Mouse (Mus musculus): ENCODE results near the gene Rbpj. TPM values are rescaled to one million over a fixed set of nuclear protein-coding genes. Genes with fewer than 3 reads are reported as not detected.
"Not testable (repeated sequence)": the region's sequence is repeated elsewhere in the genome, so short reads cannot be mapped to it uniquely, and the experiment has no call there.

The Rbpj gene
- polyA plus RNA-seq, 1 experiment from 2014 or later, result 57.8 TPM

DNA sequence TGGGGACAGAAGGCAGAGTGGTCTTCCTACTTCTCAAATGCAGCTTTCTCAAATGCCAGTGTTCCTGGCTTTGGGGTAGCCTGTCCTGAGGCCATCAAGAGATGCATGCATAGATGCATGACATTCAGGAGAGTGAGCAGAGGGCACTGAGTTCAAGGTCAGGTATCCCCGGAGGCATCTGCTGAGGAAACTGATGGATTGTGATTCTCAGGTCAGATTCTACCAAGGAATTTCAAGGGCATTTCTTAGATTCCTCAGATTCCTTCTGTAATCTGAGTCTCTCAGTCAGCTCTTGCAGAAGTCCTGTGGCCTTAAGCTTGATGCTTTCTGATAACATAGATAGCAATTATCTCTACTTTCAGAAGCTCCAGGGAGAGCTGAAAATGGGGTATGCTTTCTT is 76.1 kb downstream of the Rbpj start:
- no peaks in the 10 kb centered on the region for H3K9me3 ChIP-seq
- no peak overlapping the region for H3K4me3 ChIP-seq
- H3K9ac ChIP-seq, result no peak overlapping the region
- H3K4me1 ChIP-seq, result no peaks in the 10 kb centered on the region
- ATAC-seq (ENCODE audit: insufficient number of reproducible peaks, insufficient read depth, low FRiP score, low TSS enrichment), result no peak
- H3K27me3 ChIP-seq, result no peaks in the 10 kb centered on the region
- H3K36me3 ChIP-seq, result no peaks in the 10 kb centered on the region
- H3K4me2 ChIP-seq (replicated peaks), result no peak overlapping the region
- no peak overlapping the region for H3K27ac ChIP-seq
- 21% methylated on average over 1 of the region's 1 CpGs for WGBS

DNA sequence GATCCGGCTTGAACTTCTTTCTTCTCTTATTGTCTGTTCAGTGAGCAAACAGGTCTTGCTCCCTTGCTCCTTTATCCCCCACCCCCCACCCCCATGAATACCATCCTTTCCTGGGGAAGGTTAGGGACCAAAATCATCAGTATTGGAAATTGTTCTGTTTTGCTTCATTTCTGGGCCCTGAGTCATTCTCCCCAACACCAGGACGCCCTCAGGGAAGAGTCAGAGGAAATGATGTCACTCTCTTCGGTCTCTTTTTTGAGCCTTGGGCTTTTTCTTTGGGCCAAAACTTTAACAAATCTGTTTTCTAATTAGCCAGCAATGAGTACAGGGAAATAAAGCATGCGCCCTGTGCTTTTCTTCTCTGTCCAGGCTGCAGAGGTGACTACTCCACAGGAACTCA is 77.4 kb downstream of the Rbpj start:
- no peak overlapping the region for H3K4me2 ChIP-seq (replicated peaks)
- no peaks in the 10 kb centered on the region for H3K36me3 ChIP-seq
- no peak overlapping the region for H3K27ac ChIP-seq
- no peaks in the 10 kb centered on the region for H3K9me3 ChIP-seq
- ATAC-seq (ENCODE audit: insufficient number of reproducible peaks, insufficient read depth, low FRiP score, low TSS enrichment), result no peak
- no peaks in the 10 kb centered on the region for H3K4me1 ChIP-seq
- H3K27me3 ChIP-seq, result no peaks in the 10 kb centered on the region
- H3K4me3 ChIP-seq, result no peak overlapping the region
- H3K9ac ChIP-seq, result no peak overlapping the region
- WGBS, result 70% methylated on average over 4 of the region's 4 CpGs

DNA sequence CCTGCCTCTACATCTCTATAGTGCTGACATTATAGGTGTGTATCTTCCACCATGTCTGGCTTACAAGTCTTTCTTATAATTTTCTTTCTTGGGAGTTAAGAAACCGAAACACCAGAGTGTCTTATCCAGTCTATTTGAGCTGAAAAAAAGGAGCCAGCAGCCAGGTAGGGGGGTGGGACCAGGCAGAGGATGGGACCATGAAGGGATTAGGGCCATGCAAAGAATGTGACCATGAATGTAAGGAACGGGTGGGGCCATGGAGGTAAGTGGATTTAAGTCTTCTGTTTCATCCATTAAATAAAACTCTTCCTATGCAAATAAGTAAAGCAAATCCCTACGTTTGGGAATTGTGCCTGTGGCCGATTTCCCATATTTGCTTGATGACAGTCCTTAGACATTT is 78.0 kb downstream of the Rbpj start:
- ATAC-seq (ENCODE audit: insufficient number of reproducible peaks, insufficient read depth, low FRiP score, low TSS enrichment), result no peak
- H3K27ac ChIP-seq, result no peak overlapping the region
- no peaks in the 10 kb centered on the region for H3K36me3 ChIP-seq
- no peak overlapping the region for H3K4me3 ChIP-seq
- H3K27me3 ChIP-seq, result no peaks in the 10 kb centered on the region
- H3K9ac ChIP-seq, result no peak overlapping the region
- WGBS, result 79% methylated on average over 4 of the region's 4 CpGs
- no peaks in the 10 kb centered on the region for H3K4me1 ChIP-seq
- no peak overlapping the region for H3K4me2 ChIP-seq (replicated peaks)
- H3K9me3 ChIP-seq, result no peaks in the 10 kb centered on the region

DNA sequence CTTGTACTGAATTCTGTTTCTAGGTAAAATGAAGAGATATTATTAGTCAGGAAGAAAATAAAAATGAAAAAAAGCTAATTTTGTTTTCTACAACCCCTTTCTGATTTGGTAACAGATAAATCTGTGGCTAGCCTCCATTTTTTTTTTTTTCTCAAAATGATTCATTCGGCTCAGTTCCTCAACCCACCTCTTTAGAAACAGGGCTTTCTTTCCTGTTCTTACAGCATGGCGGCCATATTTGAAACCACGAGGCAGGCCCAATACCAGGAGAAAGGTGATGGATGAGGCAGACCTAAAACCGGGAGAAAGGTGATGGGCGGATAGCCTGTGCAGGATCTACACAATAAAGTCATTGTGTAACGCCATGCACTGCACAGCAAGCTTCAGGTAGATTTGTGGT is 80.5 kb downstream of the Rbpj start:
- ATAC-seq (ENCODE audit: insufficient number of reproducible peaks, insufficient read depth, low FRiP score, low TSS enrichment), result no peak
- WGBS, result 87% methylated on average over 6 of the region's 6 CpGs
- H3K9me3 ChIP-seq, result no peaks in the 10 kb centered on the region
- H3K27ac ChIP-seq, result no peak overlapping the region
- H3K9ac ChIP-seq, result no peak overlapping the region
- H3K4me2 ChIP-seq (replicated peaks), result no peak overlapping the region
- no peaks in the 10 kb centered on the region for H3K4me1 ChIP-seq
- H3K36me3 ChIP-seq, result no peaks in the 10 kb centered on the region
- H3K27me3 ChIP-seq, result no peaks in the 10 kb centered on the region
- no peak overlapping the region for H3K4me3 ChIP-seq

DNA sequence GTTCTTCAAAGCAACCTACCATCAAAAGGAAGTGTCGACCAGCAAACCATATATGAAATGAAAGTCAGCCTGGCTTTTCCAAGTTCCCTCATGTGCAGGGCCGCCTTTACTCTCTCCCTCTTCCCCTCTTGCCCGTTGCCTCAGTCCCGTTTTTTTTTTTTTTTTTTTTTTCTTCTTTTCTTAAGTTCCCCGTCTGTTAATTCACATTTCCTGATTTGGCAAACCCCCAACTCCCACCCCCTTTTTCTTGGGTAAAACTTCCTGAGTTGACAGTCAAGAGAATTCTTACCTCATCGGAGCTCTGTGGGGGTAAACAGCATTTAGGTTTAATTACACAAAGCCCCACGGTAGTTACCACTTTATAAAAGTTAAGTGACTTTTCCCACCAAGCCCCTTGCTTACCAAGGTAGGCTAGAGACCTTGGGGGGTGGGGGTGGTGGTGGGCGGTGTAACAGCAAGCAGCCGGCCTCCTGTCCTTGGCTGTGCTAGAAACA is 81.1 kb downstream of the Rbpj start:
- H3K9me3 ChIP-seq, result no peaks in the 10 kb centered on the region
- H3K27ac ChIP-seq, result peak overlapping the region; percentile 36; the same call in 1 of the 2 replicates
- H3K36me3 ChIP-seq, result no peaks in the 10 kb centered on the region
- H3K9ac ChIP-seq, result no peak overlapping the region
- no peak for ATAC-seq (ENCODE audit: insufficient number of reproducible peaks, insufficient read depth, low FRiP score, low TSS enrichment)
- H3K4me1 ChIP-seq, result no peaks in the 10 kb centered on the region
- no peaks in the 10 kb centered on the region for H3K27me3 ChIP-seq
- no peak overlapping the region for H3K4me3 ChIP-seq
- no peak overlapping the region for H3K4me2 ChIP-seq (replicated peaks)
- WGBS, result 42% methylated on average over 9 of the region's 9 CpGs

GRCm38 (mm10) chr5:53550329-53550728 is 84.4 kb downstream of the Rbpj start:
- not testable (repeated sequence) for H3K27me3 ChIP-seq; H3K36me3 ChIP-seq; H3K9me3 ChIP-seq; ATAC-seq (ENCODE audit: insufficient number of reproducible peaks, insufficient read depth, low FRiP score, low TSS enrichment); H3K4me1 ChIP-seq; H3K9ac ChIP-seq; H3K4me2 ChIP-seq (replicated peaks); H3K4me3 ChIP-seq; H3K27ac ChIP-seq
- WGBS, result 98% methylated on average over 1 of the region's 1 CpGs

- no peak for ATAC-seq (ENCODE audit: insufficient number of reproducible peaks, insufficient read depth, low FRiP score, low TSS enrichment)
- WGBS, result 76% methylated on average over 6 of the region's 6 CpGs
- Histone ChIP-seq H3K36me3 (no peaks in the 10 kb centered on the region), H3K9ac (no peak overlapping the region), H3K4me3 (no peak overlapping the region), H3K9me3 (no peaks in the 10 kb centered on the region), H3K27ac (no peak overlapping the region), H3K4me2 (replicated peaks) (no peak overlapping the region), H3K4me1 (no peaks in the 10 kb centered on the region), H3K27me3 (no peaks in the 10 kb centered on the region)
These were observed 85.4 kb downstream of the Rbpj start for GRCm38 (mm10) chr5:53551394-53551793.

DNA sequence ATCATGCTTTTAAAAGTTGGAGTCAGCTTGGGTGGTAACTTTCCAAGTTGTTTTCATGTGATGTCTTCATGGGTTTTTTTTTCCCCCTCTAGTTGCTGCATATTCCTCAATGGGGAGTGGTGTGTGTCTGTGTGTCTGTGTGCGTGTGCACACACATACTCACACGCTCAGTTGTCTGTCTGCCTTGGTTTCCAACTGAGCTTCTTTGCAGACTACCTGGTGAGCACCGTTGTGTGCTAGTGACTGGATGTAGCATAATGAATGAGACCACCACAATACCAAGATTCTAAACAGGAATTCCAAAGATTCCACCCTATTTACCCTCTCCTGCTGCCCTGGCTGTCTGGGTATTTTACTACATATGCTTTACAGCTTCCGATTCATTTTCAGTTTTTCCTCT is 86.0 kb downstream of the Rbpj start:
- Histone ChIP-seq H3K36me3 (no peaks in the 10 kb centered on the region), H3K27me3 (no peaks in the 10 kb centered on the region), H3K9me3 (no peaks in the 10 kb centered on the region), H3K27ac (no peak overlapping the region), H3K9ac (no peak overlapping the region), H3K4me3 (no peak overlapping the region), H3K4me1 (no peaks in the 10 kb centered on the region), H3K4me2 (replicated peaks) (no peak overlapping the region)
- WGBS, result 74% methylated on average over 4 of the region's 4 CpGs
- ATAC-seq (ENCODE audit: insufficient number of reproducible peaks, insufficient read depth, low FRiP score, low TSS enrichment), result no peak

DNA sequence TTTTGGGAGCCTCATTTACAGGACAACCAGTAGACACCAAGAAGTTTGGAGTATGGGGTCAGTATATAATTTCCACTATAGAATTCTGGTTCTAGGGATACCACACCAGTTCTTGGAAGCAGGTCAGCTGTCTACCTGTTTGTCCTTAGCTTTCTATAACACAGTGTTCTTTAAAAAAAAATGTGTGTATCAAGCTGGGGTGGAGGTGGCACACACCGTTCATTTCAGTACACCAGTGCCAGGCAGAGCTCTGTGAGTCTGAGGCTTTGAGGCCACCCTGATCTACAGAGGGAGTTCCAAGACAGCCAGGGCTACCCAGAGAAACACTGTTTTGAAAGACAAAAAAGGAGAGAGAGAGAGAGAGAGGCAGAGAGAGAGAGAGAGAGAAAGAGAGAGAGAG is 87.3 kb downstream of the Rbpj start:
- WGBS, result 81% methylated on average over 1 of the region's 1 CpGs
- H3K4me2 ChIP-seq (replicated peaks), result no peak overlapping the region
- no peaks in the 10 kb centered on the region for H3K27me3 ChIP-seq
- ATAC-seq (ENCODE audit: insufficient number of reproducible peaks, insufficient read depth, low FRiP score, low TSS enrichment), result no peak
- no peaks in the 10 kb centered on the region for H3K9me3 ChIP-seq
- no peaks in the 10 kb centered on the region for H3K4me1 ChIP-seq
- H3K9ac ChIP-seq, result no peak overlapping the region
- H3K36me3 ChIP-seq, result no peaks in the 10 kb centered on the region
- no peak overlapping the region for H3K4me3 ChIP-seq
- H3K27ac ChIP-seq, result no peak overlapping the region

DNA sequence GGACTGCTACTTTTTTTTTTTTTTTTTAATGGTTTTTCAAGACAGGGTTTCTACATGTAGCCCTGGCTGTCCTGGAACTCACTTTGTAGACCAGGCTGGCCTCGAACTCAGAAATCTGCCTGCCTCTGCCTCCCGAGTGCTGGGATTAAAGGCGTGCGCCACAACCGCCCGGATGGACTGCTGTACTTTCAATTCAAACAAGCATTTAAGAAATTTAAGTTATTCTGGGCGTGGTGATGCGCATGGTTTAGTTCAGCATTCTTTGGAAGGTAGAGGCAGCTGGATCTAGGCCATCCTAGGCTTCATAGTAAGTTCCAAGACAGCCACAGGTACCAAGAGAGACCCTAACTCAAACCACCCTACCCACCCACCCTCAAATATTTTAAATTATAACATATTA is 88.2 kb downstream of the Rbpj start:
- Histone ChIP-seq H3K4me2 (replicated peaks) (no peak overlapping the region), H3K9me3 (no peaks in the 10 kb centered on the region), H3K27me3 (no peaks in the 10 kb centered on the region), H3K27ac (no peak overlapping the region), H3K36me3 (no peaks in the 10 kb centered on the region), H3K4me1 (no peaks in the 10 kb centered on the region), H3K9ac (no peak overlapping the region), H3K4me3 (no peak overlapping the region)
- ATAC-seq (ENCODE audit: insufficient number of reproducible peaks, insufficient read depth, low FRiP score, low TSS enrichment), result no peak
- 93% methylated on average over 8 of the region's 8 CpGs for WGBS

DNA sequence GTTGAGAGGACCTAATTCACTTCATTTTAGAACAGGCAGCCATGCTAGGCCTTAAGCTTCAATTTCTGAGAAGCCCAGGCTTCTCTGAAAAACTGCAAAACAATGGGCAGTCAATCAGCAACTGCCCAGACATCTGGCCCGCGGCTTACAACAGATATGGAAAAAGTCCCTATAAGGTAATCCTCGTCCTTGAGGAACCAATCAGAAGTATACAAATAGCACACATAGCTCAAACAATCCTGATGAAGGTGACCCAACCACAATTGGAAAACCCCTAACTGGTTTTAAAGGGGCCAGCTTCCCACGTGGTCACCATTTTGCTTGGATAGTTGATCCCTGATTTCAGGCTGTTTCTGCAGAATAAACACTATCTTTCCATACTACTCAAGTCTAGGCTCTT is 89.0 kb downstream of the Rbpj start:
- Histone ChIP-seq H3K27me3 (no peaks in the 10 kb centered on the region), H3K4me1 (no peaks in the 10 kb centered on the region), H3K9ac (no peak overlapping the region), H3K36me3 (no peaks in the 10 kb centered on the region), H3K9me3 (no peaks in the 10 kb centered on the region), H3K27ac (no peak overlapping the region), H3K4me3 (no peak overlapping the region), H3K4me2 (replicated peaks) (no peak overlapping the region)
- 82% methylated on average over 4 of the region's 4 CpGs for WGBS
- no peak for ATAC-seq (ENCODE audit: insufficient number of reproducible peaks, insufficient read depth, low FRiP score, low TSS enrichment)

- Histone ChIP-seq H3K27ac (no peak overlapping the region), H3K4me2 (replicated peaks) (no peak overlapping the region), H3K4me1 (no peaks in the 10 kb centered on the region), H3K4me3 (no peak overlapping the region), H3K9me3 (no peaks in the 10 kb centered on the region), H3K27me3 (no peaks in the 10 kb centered on the region), H3K36me3 (no peaks in the 10 kb centered on the region), H3K9ac (no peak overlapping the region)
- ATAC-seq (ENCODE audit: insufficient number of reproducible peaks, insufficient read depth, low FRiP score, low TSS enrichment), result no peak
- WGBS, result 91% methylated on average over 8 of the region's 8 CpGs
These were observed 89.5 kb downstream of the Rbpj start for GRCm38 (mm10) chr5:53555474-53555873.

DNA sequence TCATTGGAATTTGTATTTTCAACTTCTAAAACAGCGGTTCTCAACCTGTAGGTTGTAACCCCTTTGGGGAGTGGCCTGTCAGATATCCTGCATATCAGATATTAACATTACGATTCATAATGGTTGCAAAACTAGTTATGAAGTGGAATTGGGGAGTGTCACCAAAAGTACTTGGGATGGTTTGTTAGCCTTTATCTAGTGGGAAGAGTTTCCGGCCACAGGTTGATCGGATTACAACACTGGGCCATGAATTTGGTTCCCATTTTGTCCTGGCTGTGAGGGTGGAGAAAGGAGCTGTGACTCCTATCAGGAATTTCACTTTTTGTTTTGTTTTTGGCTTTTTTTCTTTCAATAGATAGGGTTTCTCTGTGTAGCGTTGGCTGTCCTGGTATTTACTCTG is 90.0 kb downstream of the Rbpj start:
- no peaks in the 10 kb centered on the region for H3K36me3 ChIP-seq
- H3K4me3 ChIP-seq, result no peak overlapping the region
- H3K27ac ChIP-seq, result no peak overlapping the region
- no peaks in the 10 kb centered on the region for H3K4me1 ChIP-seq
- no peaks in the 10 kb centered on the region for H3K9me3 ChIP-seq
- 90% methylated on average over 5 of the region's 5 CpGs for WGBS
- no peak overlapping the region for H3K4me2 ChIP-seq (replicated peaks)
- no peak for ATAC-seq (ENCODE audit: insufficient number of reproducible peaks, insufficient read depth, low FRiP score, low TSS enrichment)
- no peak overlapping the region for H3K9ac ChIP-seq
- H3K27me3 ChIP-seq, result no peaks in the 10 kb centered on the region
